In genomic region chr6:91362756-91363155, GRCm38 (mm10) we compare ENCODE assay signal across 26 mouse cellular contexts. TPM values are rescaled to one million over a fixed set of nuclear protein-coding genes. Genes with fewer than 3 reads are reported as not detected.
A peak's percentile ranks its signal among the peaks of the same experiment; 100 is the strongest.
DNase-seq lines count a peak whose midpoint lies in the region; ATAC-seq lines count a peak whose summit lies in the region.
"Had no signal": no experiment of that assay in that cellular context is flagged by ENCODE, and none has a peak within 500 bp of the region (broad histone marks: within the 10 kb centered on the region; RNA-seq: fewer than 3 reads in every experiment).

No protein-coding gene starts in this region.

- H3K36me3 ChIP-seq in neural tube, embryonic 15.5 days = no peaks in the 10 kb centered on the region
- H3K36me3 ChIP-seq: embryonic facial prominence, embryonic 12.5 days; embryonic facial prominence, embryonic 15.5 days; heart, embryonic 10.5 days; heart, embryonic 13.5 days; hindbrain, embryonic 12.5 days; hindbrain, embryonic 15.5 days had no signal

- no peaks in the 10 kb centered on the region for H3K27me3 ChIP-seq in neural tube, embryonic 15.5 days (replicated peaks)
- H3K27me3 ChIP-seq: embryonic facial prominence, embryonic 12.5 days; embryonic facial prominence, embryonic 15.5 days; hindbrain, embryonic 12.5 days; hindbrain, embryonic 15.5 days had no signal

- H3K9ac ChIP-seq in neural tube, embryonic 15.5 days (replicated peaks) = no peak overlapping the region
- H3K9ac ChIP-seq: embryonic facial prominence, embryonic 12.5 days; embryonic facial prominence, embryonic 15.5 days; forebrain, postnatal 0 days; heart, embryonic 13.5 days; hindbrain, embryonic 12.5 days; hindbrain, embryonic 15.5 days had no signal

- WGBS in neural tube, embryonic 15.5 days = 91% methylated on average over 2 of the region's 2 CpGs

- H3K4me2 ChIP-seq in neural tube, embryonic 15.5 days = no peak overlapping the region
- H3K4me2 ChIP-seq: embryonic facial prominence, embryonic 12.5 days; embryonic facial prominence, embryonic 15.5 days; heart, embryonic 13.5 days; hindbrain, embryonic 12.5 days; hindbrain, embryonic 15.5 days had no signal

- peak; percentile 70 for DNase-seq in cerebellum, adult 11-12 months
- DNase-seq in cerebellum, adult 11 months = no peak
- peak; percentile 78 for DNase-seq in cerebellum, adult 9-10 months
- peak; percentile 45 to 59 for DNase-seq in cerebellum, postnatal 14 days
- no peak for DNase-seq in heart, adult 11 months
- DNase-seq: adrenal gland, postnatal 10 days; adrenal gland, postnatal 36 days; forebrain, postnatal 0 days; gastrocnemius, adult 2 months; gastrocnemius, postnatal 14 days; heart, adult 2 months; heart, postnatal 14 days; kidney, adult 2 months had no signal

- H3K9me3 ChIP-seq in neural tube, embryonic 15.5 days (replicated peaks) = no peaks in the 10 kb centered on the region
- H3K9me3 ChIP-seq: embryonic facial prominence, embryonic 12.5 days; embryonic facial prominence, embryonic 15.5 days; heart, embryonic 10.5 days; heart, embryonic 13.5 days; hindbrain, embryonic 12.5 days; hindbrain, embryonic 15.5 days had no signal

- peaks cover 10% of the 10 kb centered on the region; the same call in 1 of the 2 replicates for H3K4me1 ChIP-seq in neural tube, embryonic 15.5 days
- H3K4me1 ChIP-seq: embryonic facial prominence, embryonic 15.5 days; heart, embryonic 13.5 days had no signal

- ATAC-seq in cerebellum, adult (ENCODE audit: insufficient number of reproducible peaks, low FRiP score, low TSS enrichment) = no peak
- no peak for ATAC-seq in neural tube, embryonic 15.5 days (ENCODE audit: low FRiP score)
- ATAC-seq: activated CD4-positive, CD25-positive, alpha-beta regulatory T cell, adult 4 months; forebrain, embryonic 14.5 days; forebrain, postnatal 0 days; intestine, postnatal 0 days had no signal

- no peak overlapping the region for H3K4me3 ChIP-seq in neural tube, embryonic 15.5 days (replicated peaks)
- H3K4me3 ChIP-seq: embryonic facial prominence, embryonic 12.5 days; embryonic facial prominence, embryonic 15.5 days; gastrocnemius, adult 2 months; heart, adult 2 months; heart, embryonic 10.5 days; heart, embryonic 13.5 days; hindbrain, embryonic 12.5 days; hindbrain, embryonic 15.5 days had no signal

- H3K27ac ChIP-seq in neural tube, embryonic 15.5 days (replicated peaks) = no peak overlapping the region
- H3K27ac ChIP-seq: embryonic facial prominence, embryonic 12.5 days; embryonic facial prominence, embryonic 15.5 days; gastrocnemius, adult 2 months; heart, adult 2 months; heart, embryonic 10.5 days; heart, embryonic 13.5 days; hindbrain, embryonic 12.5 days; hindbrain, embryonic 15.5 days had no signal

RNA-seq across cellular contexts. Expression of gene Wnt7a, which starts 48.4 kb away (rescaled TPM):
- polyA plus RNA-seq in neural tube, embryonic 15.5 days (2015; fragmentation: Nextera tagmentation; extraction: Ambion mirVana) = 7.6 and 9.5 TPM in 2 replicates
- polyA plus RNA-seq: activated CD4-positive, CD25-positive, alpha-beta regulatory T cell, adult 4 months; gonadal fat pad, adult 2 months; heart, adult 2 months; intestine, embryonic 14.5 days; intestine, postnatal 0 days had no signal

Comparison
In these comparisons a context has a peak if more than half of its experiments do, and no peak if none do; other contexts are left out.
1. DNase-seq: peak in cerebellum, adult 11-12 months (single experiment), cerebellum, adult 9-10 months (single experiment) and cerebellum, postnatal 14 days (2 of 2); none in cerebellum, adult 11 months (single experiment) and heart, adult 11 months (single experiment).